Mouse (Mus musculus) limb, embryonic 11.5 days (tissue): ENCODE measurements around the gene Pkp3. TPM values are rescaled to one million over a fixed set of nuclear protein-coding genes. Genes with fewer than 3 reads are reported as not detected.
"Not testable (repeated sequence)": the region's sequence is repeated elsewhere in the genome, so short reads cannot be mapped to it uniquely, and the experiment has no call there.

Experiments used
- ATAC-seq: fragments of 200-750 bp; cut with Nextera tagmentation; 2 replicates; pipeline ENCODE4 v1.8.0; 2017; ENCODE audit warnings: low read depth; ENCODE audit not compliant: insufficient number of reproducible peaks, low FRiP score, low TSS enrichment
- DNase-seq: peaks from one replicate; pipeline ENCODE4 v3.0.0-alpha.2; 2015; ENCODE audit warnings: low spot score
- H3K27ac ChIP-seq: fragments of 300-500 bp; sonication (generic); replicated peaks from 2 replicates; pipeline ENCODE4 v1.5.1; 2014; ENCODE audit warnings: low read depth, mild to moderate bottlenecking, low read length
- H3K27me3 ChIP-seq: fragments of 300-500 bp; sonication (generic); 2 replicates; pipeline ENCODE4 v1.6.1; 2014; ENCODE audit warnings: mild to moderate bottlenecking, low read length, mixed read lengths; ENCODE audit not compliant: control insufficient read depth, insufficient read depth
- H3K36me3 ChIP-seq: fragments of 300-500 bp; sonication (generic); 2 replicates; pipeline ENCODE4 v1.6.1; 2014; ENCODE audit warnings: mild to moderate bottlenecking, low read length, moderate library complexity, mixed read lengths; ENCODE audit not compliant: control insufficient read depth, insufficient read depth
- H3K4me1 ChIP-seq: fragments of 300-500 bp; sonication (generic); 2 replicates; pipeline ENCODE4 v1.6.1; 2014; ENCODE audit warnings: low read length, mixed read lengths; ENCODE audit not compliant: control insufficient read depth, insufficient read depth
- H3K4me2 ChIP-seq: fragments of 300-500 bp; sonication (generic); 2 replicates; pipeline ENCODE4 v1.6.1; 2014; ENCODE audit warnings: low read depth, mild to moderate bottlenecking, moderate library complexity; ENCODE audit not compliant: severe bottlenecking
- H3K4me3 ChIP-seq: fragments of 300-500 bp; sonication (generic); 2 replicates; pipeline ENCODE4 v1.5.1; 2014; ENCODE audit warnings: low read depth, low read length
- H3K9ac ChIP-seq: fragments of 300-500 bp; sonication (generic); 2 replicates; pipeline ENCODE4 v1.6.1; 2014; ENCODE audit warnings: mild to moderate bottlenecking, low read length
- H3K9me3 ChIP-seq: fragments of 300-500 bp; sonication (generic); 2 replicates; pipeline ENCODE4 v1.6.1; 2016; ENCODE audit warnings: low read length; ENCODE audit not compliant: control insufficient read depth
- WGBS: fragments of 180-500 bp; shearing (Covaris S2); extraction: QIAGEN DNeasy Blood & Tissue Kit; methylation state at CpG from one replicate; pipeline ENCODE4 v1.1.7; 2014; 5-methylcytosine and 5-hydroxymethylcytosine counted together
- polyA plus RNA-seq: library from polyadenylated mRNA; unstranded; fragments of >200 nt; fragmentation: Nextera tagmentation; extraction: Ambion mirVana; gene quantifications from 2 replicates; pipeline ENCODE4 v1.2.1, GENCODE M21; 2014

Pkp3 gene
- 3.3 and 3.9 TPM in 2 replicates for polyA plus RNA-seq

- DNase-seq, result no peak
- Histone ChIP-seq H3K4me3 (no peak within 1 kb of the TSS), H3K36me3 (no peaks in the 10 kb centered on the region), H3K9ac (no peak within 1 kb of the TSS), H3K27me3 (peaks cover 9% of the 10 kb centered on the region; the same call in 1 of the 2 replicates), H3K9me3 (no peaks in the 10 kb centered on the region), H3K4me1 (no peaks in the 10 kb centered on the region), H3K27ac (no peak within 1 kb of the TSS), H3K4me2 (no peak within 1 kb of the TSS)
- ATAC-seq, result no peak
- 91% methylated on average over 15 of the region's 15 CpGs for WGBS
Measured at GRCm38 (mm10) chr7:141077841-141078240, at the start of gene Pkp3. Gene Pkp3, plus strand, starts transcription at chr7:141078218.

GRCm38 (mm10) chr7:141028831-141029230 lies 49.2 kb upstream of the Pkp3 start, which contains the start of gene Gm17387:
Gene Gm17387, plus strand, starts transcription at chr7:141029131.
- H3K36me3 ChIP-seq, result no peaks in the 10 kb centered on the region
- DNase-seq, result no peak
- no peak within 1 kb of the TSS for H3K9ac ChIP-seq
- WGBS, result 91% methylated on average over 2 of the region's 2 CpGs
- H3K4me2 ChIP-seq, result no peak within 1 kb of the TSS
- no peaks in the 10 kb centered on the region for H3K9me3 ChIP-seq
- no peaks in the 10 kb centered on the region for H3K27me3 ChIP-seq
- no peak for ATAC-seq
- no peak within 1 kb of the TSS for H3K4me3 ChIP-seq
- peaks cover 3% of the 10 kb centered on the region; the same call in 1 of the 2 replicates for H3K4me1 ChIP-seq
- no peak within 1 kb of the TSS for H3K27ac ChIP-seq

DNA sequence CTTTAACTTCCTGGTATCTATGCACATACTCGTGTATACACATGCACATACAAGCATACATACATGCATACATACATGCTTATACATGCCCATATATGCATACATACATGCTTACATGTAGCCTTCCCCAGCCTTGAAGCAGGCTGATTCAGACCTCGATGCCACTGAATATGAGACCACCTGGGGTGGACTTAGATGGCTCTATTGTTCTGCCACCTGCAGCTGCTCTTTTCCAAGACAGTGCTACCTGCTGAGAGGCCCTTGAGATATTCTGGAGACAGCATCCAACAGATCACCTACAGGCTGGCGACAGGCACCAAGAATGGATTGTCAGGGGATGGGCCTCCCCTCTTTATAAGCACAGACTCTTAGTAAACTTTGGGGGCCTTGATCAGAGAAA lies 47.6 kb upstream of the Pkp3 start:
- Histone ChIP-seq H3K27me3 (no peaks in the 10 kb centered on the region), H3K27ac (no peak overlapping the region), H3K4me3 (no peak overlapping the region), H3K36me3 (no peaks in the 10 kb centered on the region), H3K4me2 (no peak overlapping the region), H3K9me3 (no peaks in the 10 kb centered on the region), H3K9ac (no peak overlapping the region), H3K4me1 (peaks cover 3% of the 10 kb centered on the region; the same call in 1 of the 2 replicates)
- ATAC-seq (no peak), DNase-seq (no peak)
- 64% methylated on average over 3 of the region's 3 CpGs for WGBS

DNA sequence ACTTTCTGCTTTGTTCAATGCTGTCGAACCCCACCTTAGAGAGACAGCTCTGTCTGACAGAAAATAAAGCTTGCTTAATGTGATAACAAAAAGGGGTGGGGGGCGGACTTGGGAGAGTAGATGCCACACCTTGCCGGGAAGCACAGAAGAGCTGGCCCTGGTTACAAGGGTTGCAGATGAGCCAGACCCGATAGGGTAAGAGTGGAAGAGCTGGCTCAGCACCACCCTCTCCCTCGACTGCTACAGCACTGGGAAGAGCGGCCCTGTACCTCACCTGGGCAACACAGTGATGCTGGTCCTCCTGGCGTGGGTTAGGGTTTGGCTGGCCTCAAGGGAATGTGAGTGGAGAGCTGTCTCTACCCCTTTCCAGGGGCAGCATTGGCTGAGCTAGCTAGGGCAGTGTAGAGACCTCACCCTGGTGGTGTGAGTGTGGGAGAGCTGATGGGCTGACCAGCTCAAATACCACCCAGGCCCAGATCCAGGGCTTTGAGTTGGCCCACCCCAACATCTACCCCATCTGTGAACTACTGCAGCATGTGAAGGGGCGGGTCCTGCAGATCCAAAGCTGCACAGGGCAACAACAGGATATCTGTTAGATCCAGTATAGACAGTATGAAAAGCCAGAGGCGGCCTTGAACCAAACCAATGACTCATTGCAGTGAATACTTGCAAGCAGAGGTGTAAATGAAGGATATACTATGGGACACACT lies 45.4 kb upstream of the Pkp3 start:
- ATAC-seq (no peak), DNase-seq (no peak)
- H3K27me3 ChIP-seq, result no peaks in the 10 kb centered on the region
- no peak overlapping the region for H3K27ac ChIP-seq
- H3K4me3 ChIP-seq, result no peak overlapping the region
- no peak overlapping the region for H3K4me2 ChIP-seq
- WGBS, result 75% methylated on average over 9 of the region's 9 CpGs
- peaks cover 3% of the 10 kb centered on the region; the same call in 1 of the 2 replicates for H3K4me1 ChIP-seq
- no peaks in the 10 kb centered on the region for H3K36me3 ChIP-seq
- H3K9me3 ChIP-seq, result no peaks in the 10 kb centered on the region
- no peak overlapping the region for H3K9ac ChIP-seq

GRCm38 (mm10) chr7:141036624-141037023 lies 41.4 kb upstream of the Pkp3 start:
- H3K4me2 ChIP-seq, H3K9ac ChIP-seq, H3K27ac ChIP-seq, H3K36me3 ChIP-seq, H3K27me3 ChIP-seq, H3K9me3 ChIP-seq, H3K4me1 ChIP-seq, H3K4me3 ChIP-seq, ATAC-seq, DNase-seq: not testable (repeated sequence)
- WGBS, result 88% methylated on average over 1 of the region's 2 CpGs

DNA sequence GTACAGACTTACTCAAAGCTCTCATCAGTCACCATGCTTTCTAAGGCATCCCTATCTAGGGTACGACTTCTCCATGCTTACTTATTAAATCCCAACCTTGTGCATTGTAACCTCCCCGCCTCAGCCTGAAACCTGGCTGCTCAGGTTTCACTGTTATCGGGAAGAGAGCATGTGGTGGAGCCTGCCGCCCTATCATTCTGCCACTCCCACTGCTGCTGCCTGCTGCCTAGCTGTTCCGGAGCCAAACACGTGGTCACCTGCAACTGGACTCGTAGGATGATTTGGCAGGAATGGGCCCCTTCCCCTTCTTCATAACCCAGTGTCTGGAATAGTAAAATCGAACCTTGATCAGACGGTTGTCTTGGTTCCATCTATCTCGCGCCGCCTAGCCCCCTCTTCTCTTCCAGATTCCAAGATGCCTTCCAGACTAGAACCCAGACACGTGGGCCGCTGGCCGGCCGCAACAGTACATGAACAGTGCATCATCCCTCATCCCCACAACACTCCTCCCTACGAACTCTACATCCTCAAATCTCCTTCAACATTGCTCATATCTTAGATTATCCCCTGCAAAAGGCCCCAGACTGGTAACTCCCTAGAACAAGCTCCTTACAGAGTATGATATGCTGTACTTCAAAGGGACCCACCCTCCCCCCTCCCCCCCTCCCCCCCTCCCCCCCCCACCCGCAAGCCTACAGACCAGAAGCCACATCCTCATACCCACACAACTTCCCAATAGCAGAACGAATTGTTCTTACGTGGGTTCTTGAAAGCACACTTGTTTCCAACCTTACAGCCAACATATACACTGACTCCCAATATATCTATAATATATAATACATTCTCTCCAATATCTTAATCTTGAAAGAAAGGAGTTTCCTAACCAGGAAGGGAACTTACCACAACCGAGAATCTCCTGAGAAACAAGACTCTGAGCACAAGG lies 39.7 kb upstream of the Pkp3 start:
- Histone ChIP-seq H3K4me1 (peaks cover 8% of the 10 kb centered on the region), H3K9ac (no peak overlapping the region), H3K4me3 (no peak overlapping the region), H3K4me2 (no peak overlapping the region), H3K36me3 (no peaks in the 10 kb centered on the region), H3K9me3 (no peaks in the 10 kb centered on the region), H3K27me3 (no peaks in the 10 kb centered on the region), H3K27ac (no peak overlapping the region)
- WGBS, result 72% methylated on average over 20 of the region's 21 CpGs
- ATAC-seq, result no peak
- no peak for DNase-seq

DNA sequence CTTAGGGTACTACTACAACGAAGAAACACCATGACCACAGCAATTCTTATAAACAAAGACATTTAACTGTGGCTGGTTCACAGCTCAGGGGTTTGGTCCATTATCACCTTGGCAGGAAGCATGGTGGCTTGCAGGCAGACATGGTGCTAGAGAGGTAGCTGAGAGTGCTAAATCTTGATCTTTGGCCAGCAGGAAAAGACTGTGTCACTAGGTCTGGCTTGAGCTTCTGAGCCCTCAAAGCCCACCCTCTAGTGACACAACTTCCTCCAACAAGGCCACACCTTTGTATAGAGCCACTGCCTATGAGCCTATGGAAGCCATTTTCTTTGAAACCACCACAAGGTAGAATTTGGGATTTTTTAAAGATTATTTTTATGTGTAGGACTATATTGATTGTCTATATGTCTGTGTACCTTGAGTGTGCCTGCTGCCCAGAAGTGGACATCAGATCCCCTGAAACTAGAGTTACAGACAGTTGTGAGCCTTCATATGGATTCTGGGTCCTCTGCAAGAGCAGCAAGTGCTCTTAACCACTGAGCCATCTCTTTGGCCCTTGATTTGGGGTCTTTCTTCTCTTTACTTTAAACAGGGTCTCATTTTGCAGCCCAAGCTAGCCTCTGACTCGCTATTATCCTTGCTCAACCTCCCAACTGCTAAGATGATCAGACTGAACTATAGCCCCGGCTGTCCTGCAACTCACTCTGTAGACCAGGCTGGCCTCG lies 38.5 kb upstream of the Pkp3 start:
- no peak for DNase-seq
- Histone ChIP-seq H3K9ac (no peak overlapping the region), H3K36me3 (no peaks in the 10 kb centered on the region), H3K4me1 (peaks cover 6% of the 10 kb centered on the region), H3K4me2 (no peak overlapping the region), H3K27ac (no peak overlapping the region), H3K9me3 (no peaks in the 10 kb centered on the region), H3K27me3 (no peaks in the 10 kb centered on the region), H3K4me3 (no peak overlapping the region)
- WGBS, result 95% methylated on average over 4 of the region's 4 CpGs
- no peak for ATAC-seq
